26 mouse cellular contexts compared by ENCODE assay signal in genomic region chr7:69946396-69946795, GRCm38 (mm10).
"Had no signal": no experiment of that assay in that cellular context is flagged by ENCODE, and none has a peak within 500 bp of the region (broad histone marks: within the 10 kb centered on the region; RNA-seq: fewer than 3 reads in every experiment).

No protein-coding gene starts in this region.

- H3K4me1 ChIP-seq: heart, embryonic 10.5 days; heart, embryonic 12.5 days; intestine, embryonic 15.5 days; liver, embryonic 13.5 days had no signal

- H3K27ac ChIP-seq: gastrocnemius, adult 2 months; heart, embryonic 10.5 days; hindbrain, embryonic 13.5 days; intestine, embryonic 15.5 days; kidney, embryonic 15.5 days; kidney, postnatal 0 days; limb, embryonic 13.5 days; limb, embryonic 15.5 days; liver, embryonic 13.5 days had no signal

- H3K4me3 ChIP-seq: gastrocnemius, adult 2 months; heart, embryonic 10.5 days; heart, embryonic 12.5 days; hindbrain, embryonic 13.5 days; intestine, embryonic 15.5 days; kidney, embryonic 15.5 days; limb, embryonic 13.5 days; limb, embryonic 15.5 days; liver, embryonic 13.5 days had no signal

- H3K36me3 ChIP-seq: heart, embryonic 10.5 days; heart, embryonic 12.5 days; hindbrain, embryonic 13.5 days; intestine, embryonic 15.5 days; kidney, embryonic 15.5 days; limb, embryonic 13.5 days; limb, embryonic 15.5 days; liver, embryonic 13.5 days had no signal

- H3K27me3 ChIP-seq: heart, embryonic 12.5 days; intestine, embryonic 15.5 days; kidney, embryonic 15.5 days; limb, embryonic 15.5 days; liver, embryonic 13.5 days had no signal

- H3K9ac ChIP-seq: heart, embryonic 12.5 days; hindbrain, embryonic 13.5 days; intestine, embryonic 15.5 days; kidney, embryonic 15.5 days; limb, embryonic 13.5 days; limb, embryonic 15.5 days; liver, embryonic 13.5 days had no signal

- H3K4me2 ChIP-seq: heart, embryonic 12.5 days; hindbrain, embryonic 13.5 days; intestine, embryonic 15.5 days; kidney, embryonic 15.5 days; limb, embryonic 13.5 days; limb, embryonic 15.5 days; liver, embryonic 13.5 days had no signal

- ATAC-seq: forebrain, embryonic 16.5 days; hindbrain, embryonic 16.5 days; inflammation-experienced regulatory T-cells, adult 6 months; intestine, embryonic 15.5 days; intestine, postnatal 0 days had no signal

- H3K9me3 ChIP-seq: heart, embryonic 10.5 days; heart, embryonic 12.5 days; hindbrain, embryonic 13.5 days; intestine, embryonic 15.5 days; kidney, embryonic 15.5 days; limb, embryonic 13.5 days; limb, embryonic 15.5 days; liver, embryonic 13.5 days had no signal

- DNase-seq: gastrocnemius, adult 2 months; gastrocnemius, postnatal 10 days; gastrocnemius, postnatal 25 days; heart, adult 18-20 months; heart, postnatal 10 days; heart, postnatal 4 days; kidney, adult 18-20 months; kidney, adult 9 months; kidney, postnatal 25 days; kidney, postnatal 4 days; layer of hippocampus, adult 9-11 months; layer of hippocampus, postnatal 36 days; left cerebral cortex, postnatal 4 days; liver, embryonic 13.5 days had no signal
